Mouse (Mus musculus) liver, embryonic 12.5 days (tissue): Measurements from ENCODE around the gene Gm2001. TPM values are rescaled to one million over a fixed set of nuclear protein-coding genes. Genes with fewer than 3 reads are reported as not detected.
"Not testable (repeated sequence)": the region's sequence is repeated elsewhere in the genome, so short reads cannot be mapped to it uniquely, and the experiment has no call there.

Experiments used
- ATAC-seq: fragments of 200-750 bp; cut with Nextera tagmentation; 2 replicates; pipeline ENCODE4 v1.8.0; 2017; ENCODE audit warnings: moderate number of reproducible peaks, mild to moderate bottlenecking, moderate library complexity
- H3K27ac ChIP-seq: fragments of 300-500 bp; sonication (generic); 2 replicates; pipeline ENCODE4 v1.5.1; 2016; ENCODE audit warnings: mild to moderate bottlenecking
- H3K27me3 ChIP-seq: fragments of 300-500 bp; sonication (generic); replicated peaks from 2 replicates; pipeline ENCODE4 v1.6.1; 2016; ENCODE audit warnings: mild to moderate bottlenecking, moderate library complexity
- H3K36me3 ChIP-seq: fragments of 300-500 bp; sonication (generic); 2 replicates; pipeline ENCODE4 v1.6.1; 2016; ENCODE audit warnings: mild to moderate bottlenecking, moderate library complexity
- H3K4me1 ChIP-seq: fragments of 300-500 bp; sonication (generic); 2 replicates; pipeline ENCODE4 v1.6.1; 2016
- H3K4me2 ChIP-seq: fragments of 300-500 bp; sonication (generic); 2 replicates; pipeline ENCODE4 v1.6.1; 2016; ENCODE audit warnings: mild to moderate bottlenecking, moderate library complexity
- H3K4me3 ChIP-seq: fragments of 300-500 bp; sonication (generic); 2 replicates; pipeline ENCODE4 v1.5.1; 2016; ENCODE audit warnings: mild to moderate bottlenecking, moderate library complexity
- H3K9ac ChIP-seq: fragments of 300-500 bp; sonication (generic); 2 replicates; pipeline ENCODE4 v1.6.1; 2016; ENCODE audit warnings: mild to moderate bottlenecking, moderate library complexity
- H3K9me3 ChIP-seq: fragments of 300-500 bp; sonication (generic); replicated peaks from 2 replicates; pipeline ENCODE4 v1.6.1; 2016; ENCODE audit warnings: mild to moderate bottlenecking, moderate library complexity
- WGBS: fragments of 180-500 bp; shearing (Covaris S2); methylation state at CpG from one replicate; pipeline ENCODE4 v1.1.7; 2016; ENCODE audit not compliant: insufficient replicate concordance; 5-methylcytosine and 5-hydroxymethylcytosine counted together
- polyA plus RNA-seq: library from polyadenylated mRNA; unstranded; fragments of >200 nt; fragmentation: Nextera tagmentation; extraction: Ambion mirVana; gene quantifications from 2 replicates; pipeline ENCODE4 v1.2.1, GENCODE M21; 2016

The Gm2001 gene
- polyA plus RNA-seq = not detected in 2 replicates

GRCm38 (mm10) chr12:87842239-87842638 lies at the start of gene Gm2001:
Gene Gm2001, minus strand, starts transcription at chr12:87842339.
- H3K27me3 ChIP-seq, H3K9ac ChIP-seq, H3K27ac ChIP-seq, H3K36me3 ChIP-seq, H3K9me3 ChIP-seq, ATAC-seq, H3K4me1 ChIP-seq, H3K4me2 ChIP-seq, H3K4me3 ChIP-seq: not testable (repeated sequence)
- 64% methylated on average over 2 of the region's 2 CpGs for WGBS

DNA sequence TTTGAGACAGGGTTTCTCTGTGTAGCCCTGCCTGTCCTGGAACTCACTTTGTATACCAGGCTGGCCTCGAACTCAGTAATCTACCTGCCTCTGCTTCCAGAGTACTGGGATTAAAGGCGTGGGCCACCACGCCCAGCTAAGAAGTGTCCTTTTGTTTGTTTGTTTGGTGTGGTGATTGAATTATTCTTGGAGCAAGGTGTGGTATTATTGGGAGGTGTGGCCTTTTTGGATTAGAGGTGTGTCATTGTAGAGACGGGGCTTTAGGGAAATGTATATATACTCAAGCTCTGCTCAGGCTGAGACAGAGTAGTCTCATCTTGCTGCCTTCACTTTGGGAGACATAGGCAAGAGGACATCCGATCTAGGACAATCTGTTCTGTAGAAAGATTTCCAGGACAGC lies 31.6 kb upstream of the Gm2001 start, which contains the start of gene Gm2016:
Gene Gm2016 (plus strand): TSS at position 301 of the 400 bp plus-strand sequence.
- H3K27ac ChIP-seq, H3K27me3 ChIP-seq, H3K4me3 ChIP-seq, H3K4me1 ChIP-seq, H3K9me3 ChIP-seq, H3K36me3 ChIP-seq, ATAC-seq, H3K4me2 ChIP-seq, H3K9ac ChIP-seq: not testable (repeated sequence)
- WGBS = 61% methylated on average over 5 of the region's 5 CpGs

GRCm38 (mm10) chr12:87864048-87864447 lies 21.9 kb upstream of the Gm2001 start:
- H3K36me3 ChIP-seq, H3K4me3 ChIP-seq, H3K27ac ChIP-seq, H3K9ac ChIP-seq, H3K4me1 ChIP-seq, H3K27me3 ChIP-seq, H3K4me2 ChIP-seq: not testable (repeated sequence)
- ATAC-seq = peak; percentile 47; the same call in 1 of the 2 replicates
- peaks cover 21% of the 10 kb centered on the region for H3K9me3 ChIP-seq
- WGBS = 64% methylated on average over 2 of the region's 2 CpGs

DNA sequence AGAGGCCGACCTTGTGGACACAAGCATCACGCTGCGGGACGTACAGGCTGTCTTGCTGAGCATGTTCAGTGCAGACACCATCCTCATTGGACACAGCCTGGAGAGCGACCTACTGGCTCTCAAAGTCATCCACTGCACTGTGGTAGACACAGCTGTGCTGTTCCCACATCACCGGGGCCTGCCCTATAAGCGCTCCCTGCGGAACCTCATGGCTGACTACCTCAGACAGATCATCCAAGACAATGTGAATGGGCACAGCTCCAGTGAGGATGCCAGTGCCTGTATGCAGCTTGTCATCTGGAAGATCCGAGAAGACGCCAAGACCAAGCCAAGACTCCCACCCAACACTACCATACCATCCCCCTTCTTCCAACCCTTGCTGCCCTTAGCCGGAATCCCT lies 21.5 kb upstream of the Gm2001 start:
- H3K4me3 ChIP-seq, H3K36me3 ChIP-seq, H3K4me2 ChIP-seq, H3K27me3 ChIP-seq, H3K4me1 ChIP-seq, H3K27ac ChIP-seq, H3K9ac ChIP-seq: not testable (repeated sequence)
- peaks cover 21% of the 10 kb centered on the region for H3K9me3 ChIP-seq
- WGBS = 82% methylated on average over 8 of the region's 11 CpGs
- ATAC-seq = peak; percentile 33

- not testable (repeated sequence) for H3K4me3 ChIP-seq, H3K9ac ChIP-seq, H3K27me3 ChIP-seq, H3K27ac ChIP-seq, H3K4me1 ChIP-seq, ATAC-seq, H3K36me3 ChIP-seq, H3K4me2 ChIP-seq
- WGBS = 69% methylated on average over 23 of the region's 23 CpGs
- H3K9me3 ChIP-seq = peaks cover 21% of the 10 kb centered on the region
Observed at GRCm38 (mm10) chr12:87861740-87862692, 19.9 kb upstream of the Gm2001 start.

DNA sequence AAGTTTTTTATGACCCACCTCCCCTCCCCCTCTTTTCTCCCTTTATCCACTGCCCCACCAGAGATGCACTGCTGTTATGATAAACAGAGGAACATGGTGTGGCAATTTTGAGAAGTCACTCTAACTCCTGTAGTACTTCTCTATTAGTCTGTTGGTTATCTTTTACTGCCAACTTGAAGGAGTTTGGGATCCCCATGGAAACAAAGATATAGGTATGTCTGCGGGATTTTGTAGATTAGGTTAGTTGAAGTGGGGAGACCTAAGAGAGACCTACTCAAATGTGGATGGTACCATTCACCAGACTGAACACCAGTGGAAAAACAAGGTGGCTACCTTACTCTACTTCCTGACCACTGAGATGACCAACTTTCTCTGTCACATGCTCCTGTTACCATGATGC lies 13.9 kb upstream of the Gm2001 start:
- not testable (repeated sequence) for ATAC-seq, H3K9me3 ChIP-seq, H3K4me2 ChIP-seq, H3K27me3 ChIP-seq, H3K9ac ChIP-seq, H3K36me3 ChIP-seq, H3K4me3 ChIP-seq, H3K4me1 ChIP-seq, H3K27ac ChIP-seq
- WGBS = 50% methylated on average over 1 of the region's 1 CpGs

GRCm38 (mm10) chr12:87850657-87851056 lies 8.5 kb upstream of the Gm2001 start:
- H3K9me3 ChIP-seq, H3K9ac ChIP-seq, H3K27me3 ChIP-seq, H3K4me1 ChIP-seq, H3K27ac ChIP-seq, H3K36me3 ChIP-seq, H3K4me2 ChIP-seq, H3K4me3 ChIP-seq: not testable (repeated sequence)
- no CpG with 5 or more reads among the region's 2 CpGs for WGBS
- ATAC-seq = peak; percentile 76

DNA sequence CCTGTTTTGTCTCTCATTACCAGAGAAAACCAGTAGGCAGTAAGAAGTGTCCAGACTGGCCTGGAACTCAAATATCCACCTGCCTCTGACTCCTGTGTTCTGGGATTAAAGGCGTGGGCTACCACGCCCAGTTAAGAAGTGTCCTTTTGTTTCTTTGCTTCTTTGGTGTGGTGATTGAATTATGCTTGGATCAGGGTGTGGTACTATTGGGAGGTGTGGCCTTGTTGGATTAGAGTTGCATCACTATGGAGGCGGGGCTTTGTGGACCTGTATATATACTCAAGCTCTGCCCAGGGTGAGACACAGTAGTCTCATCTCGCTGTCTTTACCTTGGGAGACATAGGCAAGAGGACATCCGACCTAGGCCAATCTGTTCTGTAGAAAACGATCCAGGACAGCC lies 25.9 kb downstream of the Gm2001 start, which contains the start of gene BB287469:
Gene BB287469 (plus strand): TSS at position 301 of the 400 bp plus-strand sequence.
- WGBS = 78% methylated on average over 4 of the region's 6 CpGs

DNA sequence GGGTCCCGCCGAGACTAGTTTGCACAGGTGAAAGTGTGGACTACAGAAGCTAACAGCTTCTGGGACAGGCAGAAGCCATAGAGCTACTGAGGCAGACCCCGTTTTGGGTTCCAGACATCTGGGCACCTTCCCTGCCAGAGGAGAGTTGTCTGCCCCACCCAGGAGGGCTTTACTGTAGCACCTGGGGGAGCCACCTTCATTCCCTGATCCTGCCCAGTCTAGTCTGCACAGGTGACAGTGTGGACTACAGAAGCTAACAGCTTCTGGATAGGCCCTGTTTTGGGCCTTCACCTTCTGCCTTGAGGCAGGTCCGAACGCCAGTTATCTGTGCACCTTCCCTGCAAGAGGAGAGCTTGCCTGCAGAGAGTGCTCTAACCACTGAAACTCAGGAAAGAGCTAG lies 44.2 kb downstream of the Gm2001 start:
- H3K27me3 ChIP-seq, H3K36me3 ChIP-seq, H3K9ac ChIP-seq, H3K4me2 ChIP-seq, H3K4me3 ChIP-seq, H3K9me3 ChIP-seq, H3K27ac ChIP-seq, H3K4me1 ChIP-seq, ATAC-seq: not testable (repeated sequence)
- 70% methylated on average over 5 of the region's 5 CpGs for WGBS

More for the DNA sequence above, 25.9 kb downstream of the Gm2001 start, which contains the start of gene BB287469:
- H3K36me3 ChIP-seq, H3K9ac ChIP-seq, H3K4me3 ChIP-seq, H3K9me3 ChIP-seq, ATAC-seq, H3K4me1 ChIP-seq, H3K27me3 ChIP-seq, H3K27ac ChIP-seq, H3K4me2 ChIP-seq: not testable (repeated sequence)

DNA sequence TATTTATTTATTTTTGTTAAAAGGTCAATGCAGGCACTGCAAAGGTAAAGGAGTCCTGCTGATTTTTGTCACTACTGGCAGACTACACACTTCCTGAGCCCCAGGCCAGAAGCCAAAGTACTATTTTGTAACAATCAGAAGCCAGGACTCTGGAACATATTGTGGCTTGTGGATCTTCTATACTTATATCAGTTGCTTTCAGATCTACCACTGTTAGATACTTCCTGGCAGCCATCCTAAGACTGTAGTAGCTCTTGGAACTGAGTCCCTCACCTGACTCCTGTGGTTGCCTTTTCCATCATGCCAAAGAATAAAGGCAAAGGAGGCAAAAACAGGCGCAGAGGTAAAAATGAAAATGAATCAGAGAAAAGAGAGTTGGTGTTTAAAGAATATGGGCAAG lies 46.9 kb downstream of the Gm2001 start, which contains the start of gene Gm21936:
Gene Gm21936 (plus strand): TSS at position 301 of the 400 bp plus-strand sequence.
- not testable (repeated sequence) for H3K27ac ChIP-seq, H3K4me3 ChIP-seq, H3K36me3 ChIP-seq, H3K4me1 ChIP-seq, H3K27me3 ChIP-seq, H3K4me2 ChIP-seq, H3K9ac ChIP-seq, ATAC-seq, H3K9me3 ChIP-seq
- WGBS = 29% methylated on average over 1 of the region's 1 CpGs
